Mouse (Mus musculus): ENCODE data around the gene Diras2. TPM values are rescaled to one million over a fixed set of nuclear protein-coding genes. Genes with fewer than 3 reads are reported as not detected.

The Diras2 gene
- polyA plus RNA-seq, 1 experiment = 22.4 TPM

DNA sequence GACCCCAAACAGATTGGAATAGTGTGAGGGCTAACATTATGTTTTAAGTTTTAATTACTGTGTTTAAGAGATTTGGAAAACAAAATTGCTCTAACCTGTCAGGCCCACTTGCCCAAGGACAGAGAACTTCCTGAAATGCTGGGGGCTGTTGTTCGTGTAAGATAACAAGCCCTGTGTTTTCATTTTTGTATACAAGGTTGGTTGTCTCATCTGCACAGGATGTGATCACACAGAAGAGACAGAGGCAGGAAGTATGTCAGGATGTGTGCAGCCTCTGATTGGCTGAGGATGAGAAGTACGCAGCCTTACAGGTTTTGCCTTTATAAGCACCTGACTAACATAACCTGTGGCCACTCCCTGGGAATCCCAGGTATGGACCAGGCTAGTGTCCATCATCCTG is 43.2 kb upstream of the Diras2 start:
- Histone ChIP-seq H3K4me3 (ENCODE audit: control insufficient read depth, insufficient read depth, low read length) (no peak overlapping the region), H3K27me3 (ENCODE audit: control insufficient read depth, insufficient read depth, low read length) (no peaks in the 10 kb centered on the region), H3K27ac (ENCODE audit: control insufficient read depth, insufficient read depth, low read length) (no peak overlapping the region), H3K4me1 (replicated peaks; ENCODE audit: control insufficient read depth, insufficient read depth, low read length) (peaks cover 5% of the 10 kb centered on the region), H3K36me3 (ENCODE audit: control insufficient read depth, insufficient read depth, low read length) (no peaks in the 10 kb centered on the region)
- TF ChIP-seq POLR2A (IDR thresholded peaks at IDR 0.05; ENCODE audit: control insufficient read depth, extremely low read depth, insufficient read depth, low read length, poor library complexity) = no peak
- TF ChIP-seq CTCF (IDR thresholded peaks at IDR 0.05; ENCODE audit: borderline replicate concordance, control insufficient read depth, extremely low read depth, insufficient read depth, low read length, poor library complexity) = no peak
- no peak for DNase-seq
- 57% methylated on average over 2 of the region's 2 CpGs for WGBS

DNA sequence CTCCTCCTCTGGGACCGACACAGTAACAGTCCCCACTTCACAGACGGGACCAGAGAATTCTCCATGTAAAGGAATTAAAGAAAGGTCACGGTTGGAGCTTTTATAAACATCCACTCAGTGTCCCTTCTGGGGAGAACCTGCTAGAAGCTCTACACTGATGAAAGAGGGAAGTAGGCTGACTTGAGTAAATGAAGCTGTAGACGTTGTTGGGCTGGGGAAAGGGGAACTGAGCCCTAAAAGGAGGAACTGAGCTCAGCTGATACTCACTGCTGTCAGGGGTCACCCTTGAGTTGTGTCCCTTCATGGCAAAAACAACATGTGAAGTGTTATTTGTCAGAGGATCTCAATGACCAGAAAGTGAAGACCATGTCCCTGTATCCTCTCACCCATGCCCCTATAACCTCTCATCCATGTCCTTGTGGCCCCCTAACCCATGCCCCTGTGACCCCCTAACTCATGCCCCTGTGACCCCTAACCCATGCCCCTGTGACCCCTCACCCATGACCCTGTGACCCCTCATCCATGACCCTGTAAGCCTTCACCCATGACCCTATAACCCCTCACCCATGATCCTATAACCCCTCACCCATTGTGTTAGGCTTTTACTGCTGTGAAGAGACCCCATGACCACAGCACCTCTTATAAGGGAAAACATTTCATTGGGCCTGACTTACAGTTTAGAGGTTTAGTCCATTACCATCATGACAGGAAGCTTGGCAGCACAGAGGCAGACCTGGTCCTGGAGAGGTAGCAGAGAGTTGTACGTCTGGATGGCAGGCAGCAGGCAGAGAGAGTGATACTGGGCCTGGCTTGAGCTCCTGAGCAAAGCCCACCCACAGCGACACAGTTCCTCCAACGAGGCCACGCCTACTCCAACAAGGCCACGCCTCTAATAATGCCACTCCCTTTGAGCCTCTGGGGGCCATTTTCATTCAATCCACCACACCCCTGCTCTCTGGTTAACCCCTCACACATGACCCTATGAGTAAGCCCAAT is 41.7 kb upstream of the Diras2 start:
- H3K4me3 ChIP-seq (ENCODE audit: control insufficient read depth, insufficient read depth, low read length) = no peak overlapping the region
- peak overlapping the region; percentile 36; the same call in 1 of the 2 replicates for H3K27ac ChIP-seq (ENCODE audit: control insufficient read depth, insufficient read depth, low read length)
- H3K4me1 ChIP-seq (replicated peaks; ENCODE audit: control insufficient read depth, insufficient read depth, low read length) = peaks cover 5% of the 10 kb centered on the region
- no peaks in the 10 kb centered on the region for H3K36me3 ChIP-seq (ENCODE audit: control insufficient read depth, insufficient read depth, low read length)
- WGBS = 58% methylated on average over 9 of the region's 9 CpGs
- TF ChIP-seq CTCF (IDR thresholded peaks at IDR 0.05; ENCODE audit: borderline replicate concordance, control insufficient read depth, extremely low read depth, insufficient read depth, low read length, poor library complexity) (no peak), POLR2A (IDR thresholded peaks at IDR 0.05; ENCODE audit: control insufficient read depth, extremely low read depth, insufficient read depth, low read length, poor library complexity) (no peak)
- DNase-seq = no peak
- no peaks in the 10 kb centered on the region for H3K27me3 ChIP-seq (ENCODE audit: control insufficient read depth, insufficient read depth, low read length)

DNA sequence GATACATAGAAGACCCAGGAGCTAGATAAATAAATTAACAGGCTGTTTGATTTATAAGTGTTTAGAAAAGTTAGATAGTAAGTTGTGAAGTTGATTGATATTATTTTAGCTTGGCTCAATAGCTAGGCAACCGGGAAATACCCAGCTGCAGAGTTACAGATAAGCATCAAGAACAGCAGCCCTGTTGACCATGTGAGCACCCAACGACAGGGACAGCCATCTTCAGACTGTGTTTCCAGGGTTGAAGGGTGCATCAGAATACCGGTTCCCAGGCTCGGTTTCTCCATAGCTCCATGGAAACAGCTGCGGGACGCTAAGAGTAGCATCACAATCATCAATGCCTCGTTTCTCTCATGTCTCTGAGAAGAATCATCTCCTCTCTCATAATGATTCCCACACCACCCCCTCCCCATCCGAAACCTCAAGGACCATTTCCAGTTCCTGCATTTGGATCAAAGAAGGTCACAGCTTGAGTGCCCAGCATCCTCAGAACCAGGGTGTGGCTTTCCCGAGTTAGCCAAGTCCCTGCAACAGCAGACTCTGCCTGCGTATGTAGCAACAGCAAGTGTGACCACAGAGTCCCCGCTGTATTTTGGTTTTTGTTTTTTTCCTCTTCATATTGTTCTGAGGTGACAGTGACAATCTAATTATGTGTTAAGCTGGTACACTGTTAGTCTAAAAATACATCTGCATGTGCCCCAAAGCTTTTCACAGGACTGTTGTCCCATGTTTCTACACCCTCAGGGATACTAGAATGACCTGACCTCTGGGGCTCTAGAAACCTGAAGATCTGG is 40.7 kb upstream of the Diras2 start:
- Histone ChIP-seq H3K36me3 (ENCODE audit: control insufficient read depth, insufficient read depth, low read length) (no peaks in the 10 kb centered on the region), H3K27me3 (ENCODE audit: control insufficient read depth, insufficient read depth, low read length) (no peaks in the 10 kb centered on the region), H3K27ac (ENCODE audit: control insufficient read depth, insufficient read depth, low read length) (peak overlapping the region; percentile 50; the same call in 1 of the 2 replicates), H3K4me1 (replicated peaks; ENCODE audit: control insufficient read depth, insufficient read depth, low read length) (peaks cover 9% of the 10 kb centered on the region), H3K4me3 (ENCODE audit: control insufficient read depth, insufficient read depth, low read length) (no peak overlapping the region)
- DNase-seq = no peak
- 35% methylated on average over 11 of the region's 11 CpGs for WGBS
- TF ChIP-seq CTCF (IDR thresholded peaks at IDR 0.05; ENCODE audit: borderline replicate concordance, control insufficient read depth, extremely low read depth, insufficient read depth, low read length, poor library complexity) = no peak
- no peak for TF ChIP-seq POLR2A (IDR thresholded peaks at IDR 0.05; ENCODE audit: control insufficient read depth, extremely low read depth, insufficient read depth, low read length, poor library complexity)

DNA sequence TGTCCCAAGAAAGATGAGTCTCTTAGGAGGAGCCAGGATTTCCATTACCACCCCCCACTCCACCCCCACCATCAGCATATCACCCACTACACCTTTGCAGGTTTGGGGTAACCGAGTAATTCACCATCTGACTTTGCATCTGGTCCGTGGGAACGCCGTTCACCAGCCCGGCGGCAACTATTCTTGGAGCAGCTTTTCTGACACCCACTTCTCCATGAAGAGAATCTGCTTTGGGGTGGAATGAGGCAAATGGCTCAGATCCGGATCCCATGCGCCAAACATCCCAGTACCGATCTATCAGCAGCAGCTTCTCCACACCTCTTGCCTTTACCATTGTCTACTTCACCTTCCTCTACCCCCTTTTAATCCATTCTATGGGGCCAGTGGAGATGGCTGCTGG is 39.2 kb upstream of the Diras2 start:
- H3K4me1 ChIP-seq (replicated peaks; ENCODE audit: control insufficient read depth, insufficient read depth, low read length) = peaks cover 22% of the 10 kb centered on the region
- 99% methylated on average over 9 of the region's 9 CpGs for WGBS
- DNase-seq = no peak
- H3K36me3 ChIP-seq (ENCODE audit: control insufficient read depth, insufficient read depth, low read length) = no peaks in the 10 kb centered on the region
- no peak for TF ChIP-seq CTCF (IDR thresholded peaks at IDR 0.05; ENCODE audit: borderline replicate concordance, control insufficient read depth, extremely low read depth, insufficient read depth, low read length, poor library complexity)
- no peak overlapping the region for H3K27ac ChIP-seq (ENCODE audit: control insufficient read depth, insufficient read depth, low read length)
- H3K27me3 ChIP-seq (ENCODE audit: control insufficient read depth, insufficient read depth, low read length) = no peaks in the 10 kb centered on the region
- no peak overlapping the region for H3K4me3 ChIP-seq (ENCODE audit: control insufficient read depth, insufficient read depth, low read length)

DNA sequence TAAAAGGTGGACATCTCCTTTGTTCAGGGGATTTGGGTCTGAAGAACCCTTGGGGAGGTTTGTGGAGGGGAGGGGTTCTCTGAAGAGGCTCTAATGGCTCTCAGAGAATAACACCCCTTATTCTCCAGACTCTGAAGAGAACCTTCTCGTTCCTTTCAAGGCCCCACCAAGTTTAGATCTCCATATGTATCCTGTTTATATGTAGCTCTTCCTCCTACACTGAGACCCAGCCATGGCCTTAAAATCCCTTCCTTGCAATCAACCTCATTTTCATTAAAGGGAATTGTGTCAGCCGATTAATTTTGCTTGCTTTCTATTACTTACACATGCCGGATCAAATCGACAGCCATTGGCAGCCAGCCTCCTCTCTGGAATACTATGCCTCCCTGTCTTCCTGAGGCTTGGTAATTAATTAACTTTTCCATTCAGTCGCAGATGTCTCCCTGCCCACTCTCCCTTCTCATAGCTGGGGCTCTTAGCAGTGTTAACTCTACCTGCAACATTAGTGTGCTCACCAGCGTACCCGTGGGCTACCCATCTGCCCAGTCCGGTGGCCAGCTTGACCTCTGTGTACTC is 38.2 kb upstream of the Diras2 start:
- TF ChIP-seq POLR2A (IDR thresholded peaks at IDR 0.05; ENCODE audit: control insufficient read depth, extremely low read depth, insufficient read depth, low read length, poor library complexity) = no peak
- no peak for TF ChIP-seq CTCF (IDR thresholded peaks at IDR 0.05; ENCODE audit: borderline replicate concordance, control insufficient read depth, extremely low read depth, insufficient read depth, low read length, poor library complexity)
- Histone ChIP-seq H3K36me3 (ENCODE audit: control insufficient read depth, insufficient read depth, low read length) (no peaks in the 10 kb centered on the region), H3K4me3 (ENCODE audit: control insufficient read depth, insufficient read depth, low read length) (no peak overlapping the region), H3K27me3 (ENCODE audit: control insufficient read depth, insufficient read depth, low read length) (no peaks in the 10 kb centered on the region), H3K27ac (ENCODE audit: control insufficient read depth, insufficient read depth, low read length) (no peak overlapping the region), H3K4me1 (replicated peaks; ENCODE audit: control insufficient read depth, insufficient read depth, low read length) (peaks cover 22% of the 10 kb centered on the region)
- WGBS = 89% methylated on average over 8 of the region's 8 CpGs
- no peak for DNase-seq

DNA sequence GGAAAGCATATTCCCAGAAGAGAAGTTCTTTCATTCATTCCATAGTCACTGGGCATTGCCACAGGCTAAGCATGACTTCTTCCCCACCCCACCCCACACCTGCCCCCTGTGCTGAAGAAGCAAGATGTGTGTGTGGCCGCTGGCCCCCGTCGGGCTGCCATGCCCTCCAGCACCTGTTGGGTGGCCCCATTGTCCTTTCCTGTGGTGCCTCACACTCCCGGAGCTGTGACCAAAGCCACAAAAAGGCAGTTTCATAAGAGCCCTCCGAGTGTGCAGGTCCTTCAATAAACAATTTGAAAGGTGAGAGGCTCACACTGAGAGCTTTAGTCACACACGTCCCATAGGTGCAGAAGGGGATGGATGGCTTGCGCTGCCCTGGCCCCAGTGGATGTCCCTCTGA is 35.7 kb upstream of the Diras2 start:
- H3K4me1 ChIP-seq (replicated peaks; ENCODE audit: control insufficient read depth, insufficient read depth, low read length) = peaks cover 20% of the 10 kb centered on the region
- H3K27me3 ChIP-seq (ENCODE audit: control insufficient read depth, insufficient read depth, low read length) = no peaks in the 10 kb centered on the region
- no peak overlapping the region for H3K4me3 ChIP-seq (ENCODE audit: control insufficient read depth, insufficient read depth, low read length)
- DNase-seq = no peak
- WGBS = 26% methylated on average over 7 of the region's 7 CpGs
- no peak overlapping the region for H3K27ac ChIP-seq (ENCODE audit: control insufficient read depth, insufficient read depth, low read length)
- TF ChIP-seq CTCF (IDR thresholded peaks at IDR 0.05; ENCODE audit: borderline replicate concordance, control insufficient read depth, extremely low read depth, insufficient read depth, low read length, poor library complexity) (no peak), POLR2A (IDR thresholded peaks at IDR 0.05; ENCODE audit: control insufficient read depth, extremely low read depth, insufficient read depth, low read length, poor library complexity) (no peak)
- H3K36me3 ChIP-seq (ENCODE audit: control insufficient read depth, insufficient read depth, low read length) = no peaks in the 10 kb centered on the region

Measured in thymus, adult 2 months (tissue).